Mouse (Mus musculus): Measurements from ENCODE around the gene Fahd2a. TPM values are rescaled to one million over a fixed set of nuclear protein-coding genes. Genes with fewer than 3 reads are reported as not detected.

The Fahd2a gene
- 42.0 and 46.8 TPM in 2 replicates for total RNA-seq (2021)
- long read RNA-seq, transcript Fahd2a-201 (8 exons, 1,211 nt) = major isoform, 52 of 68 reads
- long read RNA-seq, partial matches to known transcripts = 3 of 68 reads
- long read RNA-seq, other reads (novel, unspliced or antisense) = 11 of 68 reads

- peak; percentile 88 for DNase-seq
Observed at GRCm38 (mm10) chr2:127444055-127444789, at the start of gene Fahd2a. Fahd2a (minus strand) TSS chr2:127444565.

GRCm38 (mm10) chr2:127484476-127485170 lies 40.3 kb upstream of the Fahd2a start:
- DNase-seq = peak; percentile 63

- no peak for DNase-seq
Observed at GRCm38 (mm10) chr2:127483001-127483400, 38.6 kb upstream of the Fahd2a start.

DNA sequence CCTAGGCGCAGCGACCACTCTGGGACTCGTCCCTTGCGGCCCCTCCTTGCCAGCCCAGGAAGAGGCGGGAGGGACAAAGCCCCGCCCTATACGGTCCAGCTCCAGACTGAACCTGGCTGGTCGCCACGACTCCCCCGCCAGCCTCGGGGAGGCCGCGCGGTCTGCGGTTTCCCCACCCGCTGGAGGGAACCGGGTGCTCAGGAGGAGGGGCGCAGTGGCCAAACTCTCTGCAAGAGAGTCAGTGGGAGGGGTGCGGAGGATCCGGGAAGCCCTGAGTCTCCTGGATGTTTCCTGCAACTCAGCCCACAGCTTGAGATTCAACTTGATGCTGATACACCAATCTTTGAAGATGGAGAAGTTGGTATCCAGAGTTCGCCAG lies 38.2 kb upstream of the Fahd2a start:
- peak; percentile 63 for DNase-seq

DNA sequence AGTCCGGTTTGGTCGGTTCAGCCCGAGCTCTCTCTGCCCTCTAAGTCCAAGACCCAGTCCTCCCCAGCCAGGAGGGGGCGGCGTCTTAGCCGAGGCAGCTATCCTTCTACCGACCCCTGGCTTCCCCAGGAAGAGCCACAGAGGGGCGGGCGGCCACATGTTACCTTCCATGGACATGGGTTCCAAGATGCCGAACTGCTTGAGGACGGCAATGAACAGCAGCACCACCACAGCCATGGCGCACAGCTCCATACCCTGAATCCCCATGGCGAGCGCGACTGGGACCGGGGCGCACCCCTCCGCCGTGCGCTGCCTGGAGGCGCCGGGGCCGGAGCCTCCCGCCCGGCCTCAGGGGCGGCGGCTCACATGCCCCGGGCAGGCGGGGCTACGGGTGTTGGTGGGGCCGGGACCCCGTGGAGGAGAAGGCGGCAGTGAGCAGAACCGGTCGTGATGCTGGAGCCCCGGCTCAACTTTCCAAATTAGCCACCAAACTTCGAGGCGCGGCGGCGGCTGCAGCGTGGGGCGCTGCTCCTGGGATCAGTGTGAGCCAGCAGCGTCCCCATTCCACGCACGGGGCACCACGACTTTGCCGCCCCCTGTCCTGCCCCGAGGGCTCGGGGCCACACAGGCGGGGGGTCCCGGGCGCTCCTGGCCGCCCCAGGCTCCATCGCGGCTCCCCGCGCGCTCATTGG lies 37.6 kb upstream of the Fahd2a start:
- peak; percentile 16 for DNase-seq

GRCm38 (mm10) chr2:127479763-127480162 lies 35.4 kb upstream of the Fahd2a start:
- DNase-seq = no peak

DNA sequence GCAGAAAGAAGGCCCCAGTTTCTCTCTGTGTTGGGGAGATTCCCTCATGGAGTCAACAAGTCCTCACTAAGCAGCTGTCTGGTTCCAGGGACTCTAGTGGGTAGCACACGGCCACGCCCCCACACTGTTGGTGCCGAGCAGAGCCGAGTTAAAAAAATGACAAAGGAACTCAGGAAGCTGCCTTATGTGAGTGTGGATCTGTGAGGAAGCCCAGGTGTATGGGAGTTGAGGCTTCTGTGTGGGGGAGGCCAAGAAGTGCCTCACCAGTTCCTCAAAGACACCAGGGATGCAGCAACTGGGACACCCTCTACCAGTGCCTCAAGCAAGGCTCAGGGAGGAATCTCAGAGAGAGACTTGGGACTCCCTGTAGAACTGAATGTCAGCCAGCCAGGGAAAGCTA lies 34.8 kb upstream of the Fahd2a start:
- DNase-seq = no peak

DNA sequence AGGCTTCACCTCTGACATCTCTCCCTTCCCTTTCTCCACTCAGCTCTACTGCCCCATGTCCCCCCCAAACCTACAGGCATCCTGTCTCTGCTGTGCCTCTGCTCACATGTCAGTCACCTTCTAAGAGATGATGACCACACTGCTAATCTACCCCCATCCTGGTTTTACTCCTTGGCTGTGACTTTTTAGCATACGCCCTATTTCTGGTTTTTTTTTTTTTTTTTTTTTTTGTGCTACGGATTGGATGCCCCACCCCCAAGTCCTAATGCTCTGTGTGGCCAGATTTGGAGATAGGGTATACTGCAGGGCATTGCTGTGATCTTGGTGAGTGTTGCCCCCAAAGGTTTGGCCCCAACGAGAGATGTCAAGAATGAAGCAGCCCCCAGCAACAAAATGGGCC lies 27.9 kb upstream of the Fahd2a start:
- DNase-seq = no peak

- DNase-seq = no peak
Observed at GRCm38 (mm10) chr2:127471281-127471680, 26.9 kb upstream of the Fahd2a start.

- no peak for DNase-seq
Observed at GRCm38 (mm10) chr2:127470661-127471060, 26.3 kb upstream of the Fahd2a start.

DNA sequence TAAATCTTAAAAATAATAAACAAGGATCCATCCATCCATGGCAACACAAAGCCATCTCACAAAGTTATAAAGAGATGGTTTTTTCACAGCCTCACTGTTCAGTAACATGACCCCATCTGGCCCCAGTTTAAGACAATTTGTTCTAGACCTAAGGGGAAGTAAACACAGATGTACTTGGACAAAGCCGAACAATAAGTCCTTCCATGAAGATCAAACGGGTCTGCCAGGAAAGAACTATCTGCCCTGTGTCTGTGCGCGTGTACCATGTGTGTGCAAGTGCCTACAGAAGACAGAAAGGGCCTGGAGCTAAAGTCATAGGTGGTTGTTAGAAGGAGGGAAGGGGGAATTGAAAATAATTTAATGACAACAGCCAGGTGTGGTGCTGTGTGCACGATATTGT lies 25.8 kb upstream of the Fahd2a start:
- no peak for DNase-seq

- DNase-seq = peak; percentile 54
Observed at GRCm38 (mm10) chr2:127462314-127462713, 17.9 kb upstream of the Fahd2a start.

GRCm38 (mm10) chr2:127461351-127461750 lies 17.0 kb upstream of the Fahd2a start:
- DNase-seq = no peak

GRCm38 (mm10) chr2:127459341-127459740 lies 15.0 kb upstream of the Fahd2a start:
- DNase-seq = no peak

DNA sequence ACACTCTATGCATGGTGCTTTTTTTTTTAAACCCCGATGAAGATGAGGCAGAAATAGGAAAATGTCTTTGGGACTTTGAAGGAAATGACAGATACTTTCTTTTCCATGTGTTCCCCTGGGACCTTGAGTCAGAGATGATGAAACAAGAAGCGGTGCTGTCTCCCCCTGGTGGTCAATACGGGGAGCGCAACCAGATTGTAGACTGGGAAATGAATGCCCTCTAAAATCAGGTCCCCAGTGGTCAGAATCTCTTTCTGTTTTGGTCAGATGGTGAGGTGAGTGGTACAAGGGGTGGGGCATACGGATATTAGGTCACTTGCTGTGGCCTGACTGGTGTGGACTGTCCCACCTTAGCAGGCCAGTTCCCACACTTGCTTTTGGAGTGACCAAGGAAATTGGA lies 9.4 kb upstream of the Fahd2a start:
- DNase-seq = peak; percentile 74

- no peak for DNase-seq
Observed at GRCm38 (mm10) chr2:127453141-127453540, 8.8 kb upstream of the Fahd2a start.

GRCm38 (mm10) chr2:127451748-127452147 lies 7.4 kb upstream of the Fahd2a start:
- DNase-seq = no peak

DNA sequence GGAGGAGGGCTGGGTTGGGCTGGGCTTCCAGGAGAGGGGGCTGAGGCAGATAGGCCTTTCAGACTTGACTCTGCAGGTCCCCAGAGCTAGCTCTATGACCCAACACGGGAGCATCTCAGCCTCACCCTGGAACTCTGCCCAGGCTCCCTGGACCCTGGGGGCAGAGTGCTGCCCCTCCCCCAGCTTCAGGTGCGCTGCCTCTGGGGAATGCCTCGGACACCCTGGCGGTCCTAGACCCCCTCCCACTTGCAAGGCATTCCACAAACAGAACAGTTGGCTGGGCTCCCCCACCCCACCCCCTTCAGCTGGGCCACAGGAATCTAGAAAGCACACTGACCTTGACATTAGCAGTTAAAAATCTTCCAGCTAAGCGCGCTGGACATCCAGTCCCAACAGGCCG lies 5.3 kb upstream of the Fahd2a start:
- DNase-seq = peak; percentile 47

DNA sequence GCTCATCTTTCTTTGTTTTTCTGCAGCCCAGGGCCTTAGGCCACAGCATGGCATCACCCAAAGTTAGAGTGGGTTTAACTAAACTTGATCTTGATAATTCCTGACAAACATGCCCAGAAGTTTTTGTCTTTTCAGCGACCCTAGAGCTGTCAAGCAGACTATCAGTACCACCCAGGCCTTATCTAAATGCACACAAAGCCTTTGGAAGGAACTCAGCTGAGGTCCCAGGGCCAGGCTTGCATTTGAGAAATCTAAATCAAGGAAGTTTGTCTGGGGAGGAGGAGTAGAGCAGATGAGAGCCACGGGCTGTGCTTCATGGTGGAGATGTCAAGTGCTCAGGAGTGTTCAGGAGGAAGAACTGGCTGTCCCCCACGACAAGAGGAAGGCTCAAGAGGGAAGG lies 2.5 kb upstream of the Fahd2a start:
- DNase-seq = no peak

DNA sequence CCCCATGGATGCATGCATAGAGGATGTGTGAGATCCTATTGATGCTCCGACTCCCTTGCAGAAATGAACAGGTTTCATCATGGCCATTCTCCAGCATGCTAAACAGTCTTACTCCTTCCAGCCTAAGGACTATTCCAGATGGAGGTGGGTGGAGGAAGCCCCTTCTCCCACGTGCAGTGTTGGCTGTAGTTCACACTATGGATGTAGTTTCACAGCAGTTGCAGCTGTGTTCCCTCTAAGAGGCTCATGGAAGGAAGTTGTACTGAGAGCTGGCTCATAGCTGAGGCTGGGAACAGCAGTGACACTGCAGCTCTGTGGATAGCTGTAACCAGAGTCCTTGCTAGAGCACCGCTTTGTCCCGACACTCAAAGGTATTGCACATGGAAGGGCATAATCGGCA lies 6.7 kb downstream of the Fahd2a start:
- no peak for DNase-seq

GRCm38 (mm10) chr2:127435554-127435953 lies 8.8 kb downstream of the Fahd2a start:
- no peak for DNase-seq

GRCm38 (mm10) chr2:127435135-127435534 lies 9.2 kb downstream of the Fahd2a start:
- DNase-seq = peak; percentile 43
